In the genomic region with DNA sequence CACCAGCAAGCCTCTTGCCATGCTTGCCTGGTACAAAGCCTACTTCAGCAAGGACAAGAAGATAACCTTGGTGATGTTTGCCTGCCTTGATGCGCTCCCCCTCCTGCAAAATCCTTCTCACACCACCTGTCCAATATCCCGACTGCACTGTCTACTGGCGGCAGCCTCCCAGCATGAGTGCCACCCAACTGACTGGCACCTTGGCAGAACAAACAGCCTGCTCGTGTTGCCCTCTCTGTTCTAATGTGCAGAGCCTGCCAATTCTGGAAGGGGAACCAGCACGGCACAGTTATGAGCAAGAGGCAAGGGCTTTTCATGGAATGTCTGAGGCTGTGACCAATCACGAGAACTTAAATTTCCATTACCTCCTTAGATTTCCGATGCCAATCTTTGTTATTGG, we compare ENCODE assay signal across 24 mouse cellular contexts. TPM values are rescaled to one million over a fixed set of nuclear protein-coding genes. Genes with fewer than 3 reads are reported as not detected.
DNase-seq lines count a peak whose midpoint lies in the region; ATAC-seq lines count a peak whose summit lies in the region.
"Had no signal": no experiment of that assay in that cellular context is flagged by ENCODE, and none has a peak within 500 bp of the region (broad histone marks: within the 10 kb centered on the region; RNA-seq: fewer than 3 reads in every experiment).

No protein-coding gene starts in this region.

- peak; percentile 85 for ATAC-seq in cerebellum, adult (ENCODE audit: insufficient number of reproducible peaks, low FRiP score, low TSS enrichment)
- ATAC-seq: midbrain, embryonic 16.5 days had no signal

- intact Hi-C loops in left cerebral cortex, postnatal 4 days (cut with DNase I): no loop called here

- DNase-seq in cerebellum, postnatal 4 days (ENCODE audit: low spot score in 2 of 2): no peak
- DNase-seq in left cerebral cortex, postnatal 4 days: peak; percentile 41
- DNase-seq in left cerebral cortex, adult 9 months (ENCODE audit: low spot score in 2 of 2): no peak
- peak; percentile 84 for DNase-seq in cerebellum, adult 9-10 months
- DNase-seq in cerebellum, postnatal 36 days: peak; percentile 67 to 70
- no peak for DNase-seq in frontal cortex, postnatal 25 days (ENCODE audit: low spot score in 2 of 2)
- no peak for DNase-seq in gastrocnemius, postnatal 10 days
- DNase-seq: adrenal gland, adult 8-10 months; gastrocnemius, postnatal 36 days; heart, adult 2 months; heart, postnatal 4 days; kidney, adult 11 months; kidney, postnatal 14 days; liver; lung, adult 2 months; lung, postnatal 10 days; right cerebral cortex, adult 18-20 months; right cerebral cortex, postnatal 4 days; thymus, postnatal 4 days had no signal

RNA-seq across cellular contexts. Expression of gene Minar1, which starts 22.2 kb away (rescaled TPM):
- 10 to 100 TPM; 22.6 to 26.9 TPM for total RNA-seq in left cerebral cortex, postnatal 4 days (2021)
- total RNA-seq in gastrocnemius, postnatal 10 days (2021): under 1 TPM; 0.12 to 0.23 TPM
- total RNA-seq: common myeloid progenitor, adult 5-6 weeks; gastrocnemius, adult 18-20 months; gastrocnemius, postnatal 36 days; heart, adult 2 months; neutrophil, adult 5-6 weeks had no signal

Comparison
In these comparisons a context has a peak if more than half of its experiments do, and no peak if none do; other contexts are left out.
1. DNase-seq: peak in left cerebral cortex, postnatal 4 days (single experiment), cerebellum, adult 9-10 months (single experiment) and cerebellum, postnatal 36 days (2 of 2); none in cerebellum, postnatal 4 days (0 of 2), left cerebral cortex, adult 9 months (0 of 2), frontal cortex, postnatal 25 days (0 of 2) and gastrocnemius, postnatal 10 days (single experiment).
2. RNA of gene Minar1, which starts 22.2 kb away (total RNA-seq): 22.6 to 26.9 TPM in left cerebral cortex, postnatal 4 days; 0.12 to 0.23 TPM in gastrocnemius, postnatal 10 days; every median in the first group is over 10 times any median in the second.